Mouse (Mus musculus): ENCODE data around the gene Hoxd12.

Gene Hoxd12

DNA sequence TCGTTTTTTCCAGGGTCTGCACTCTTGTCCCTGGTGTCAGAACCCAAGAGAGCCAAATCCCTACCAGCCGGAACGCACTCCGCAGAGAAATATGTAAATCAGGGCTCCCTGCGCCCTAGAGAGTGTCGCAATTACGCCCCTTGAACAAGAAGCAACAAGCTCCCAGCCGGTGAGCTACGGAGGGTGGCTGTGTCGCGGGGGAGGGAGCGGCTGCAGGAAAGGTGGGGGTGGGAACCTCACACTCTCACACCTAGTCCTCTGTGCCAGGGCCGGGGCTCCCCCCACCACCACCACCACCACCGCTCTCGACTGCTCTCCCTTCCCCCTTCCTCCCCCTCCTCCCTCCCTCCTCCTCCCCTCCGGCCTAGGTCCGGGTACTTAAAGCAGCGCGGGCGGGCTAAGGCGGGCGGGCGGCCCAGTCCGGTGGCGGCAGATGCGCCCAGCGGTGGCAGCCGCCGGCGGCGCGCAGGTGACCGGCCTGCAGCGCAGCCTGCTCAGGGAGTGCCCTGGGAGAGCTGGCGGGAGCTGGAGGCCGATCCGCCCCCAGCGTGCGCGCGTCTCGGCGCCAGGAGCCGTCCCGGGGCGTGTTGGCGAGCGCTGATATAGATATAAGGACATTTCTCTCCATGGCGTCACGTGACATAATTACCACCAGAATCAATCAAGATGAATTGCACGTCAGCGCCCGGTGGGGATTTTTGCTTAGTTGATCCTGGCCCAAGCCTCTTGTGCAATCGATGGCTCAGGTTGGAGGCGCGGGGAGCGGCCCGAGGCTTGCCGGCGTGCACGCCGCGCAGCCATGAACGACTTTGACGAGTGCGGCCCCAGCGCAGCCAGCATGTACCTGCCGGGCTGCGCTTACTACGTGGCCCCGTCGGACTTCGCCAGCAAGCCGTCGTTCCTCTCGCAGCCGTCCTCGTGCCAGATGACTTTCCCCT is 7.0 kb downstream of the Hoxd12 start:
- DNase-seq (ENCODE audit: low spot score in 2 of 2) = no peak

DNA sequence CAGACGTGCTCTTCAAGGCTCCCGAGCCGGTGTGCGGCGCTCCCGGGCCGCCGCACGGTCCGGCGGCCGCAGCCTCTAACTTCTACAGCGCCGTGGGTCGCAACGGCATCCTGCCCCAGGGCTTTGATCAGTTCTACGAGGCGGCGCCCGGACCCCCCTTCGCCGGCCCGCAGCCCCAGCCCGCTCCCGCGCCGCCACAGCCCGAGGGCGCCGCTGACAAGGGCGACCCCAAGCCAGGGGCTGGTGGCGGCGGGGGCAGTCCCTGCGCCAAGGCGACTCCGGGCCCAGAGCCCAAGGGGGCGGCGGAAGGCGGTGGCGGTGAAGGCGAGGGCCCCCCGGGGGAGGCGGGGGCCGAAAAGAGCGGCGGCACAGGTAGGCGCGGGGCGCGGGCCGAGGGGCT is 8.0 kb downstream of the Hoxd12 start:
- no peak for DNase-seq (ENCODE audit: low spot score in 2 of 2)

DNA sequence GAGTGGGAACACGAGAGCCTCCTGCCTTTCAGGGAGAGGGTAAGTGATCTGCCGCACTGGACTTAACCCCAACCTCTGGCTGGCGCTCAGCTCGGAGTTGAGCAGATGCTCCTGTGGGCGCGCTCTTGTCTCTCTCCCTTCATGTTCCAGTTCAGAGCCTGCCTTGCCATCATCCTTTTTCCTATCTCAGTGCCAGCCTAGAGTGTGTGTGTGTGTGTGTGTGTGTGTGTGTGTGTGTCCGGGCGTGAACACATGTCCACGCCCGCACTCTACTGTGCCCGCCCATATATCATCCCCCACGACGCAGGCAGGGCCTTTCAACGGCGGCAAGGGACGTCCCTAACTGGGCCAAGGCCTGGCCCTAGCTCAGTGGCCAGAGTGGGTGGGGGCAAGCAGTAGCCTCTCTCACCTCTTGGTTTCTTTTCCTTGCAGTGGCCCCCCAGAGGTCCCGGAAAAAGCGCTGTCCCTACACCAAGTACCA is 8.7 kb downstream of the Hoxd12 start:
- DNase-seq (ENCODE audit: low spot score in 2 of 2) = no peak

DNA sequence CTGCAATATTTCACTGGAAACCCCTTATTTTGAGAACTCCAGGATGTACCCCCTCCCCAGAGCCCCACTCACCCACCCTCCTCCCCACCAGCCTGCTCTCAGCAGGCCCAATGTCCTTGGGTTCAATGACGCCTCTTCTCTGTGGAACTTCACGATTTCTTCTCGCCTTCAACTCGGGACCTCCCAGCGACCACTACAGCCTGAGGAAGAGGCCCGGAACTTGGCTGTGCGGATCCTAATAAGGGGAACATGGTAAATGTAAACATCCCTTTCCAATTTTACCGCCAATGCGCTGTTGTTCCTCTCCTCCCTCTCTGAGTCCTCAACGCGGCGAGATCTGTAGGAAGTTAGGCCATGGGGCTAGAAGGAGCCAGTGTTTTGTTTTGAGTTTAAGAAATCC is 9.3 kb downstream of the Hoxd12 start:
- no peak for DNase-seq (ENCODE audit: low spot score in 2 of 2)

DNA sequence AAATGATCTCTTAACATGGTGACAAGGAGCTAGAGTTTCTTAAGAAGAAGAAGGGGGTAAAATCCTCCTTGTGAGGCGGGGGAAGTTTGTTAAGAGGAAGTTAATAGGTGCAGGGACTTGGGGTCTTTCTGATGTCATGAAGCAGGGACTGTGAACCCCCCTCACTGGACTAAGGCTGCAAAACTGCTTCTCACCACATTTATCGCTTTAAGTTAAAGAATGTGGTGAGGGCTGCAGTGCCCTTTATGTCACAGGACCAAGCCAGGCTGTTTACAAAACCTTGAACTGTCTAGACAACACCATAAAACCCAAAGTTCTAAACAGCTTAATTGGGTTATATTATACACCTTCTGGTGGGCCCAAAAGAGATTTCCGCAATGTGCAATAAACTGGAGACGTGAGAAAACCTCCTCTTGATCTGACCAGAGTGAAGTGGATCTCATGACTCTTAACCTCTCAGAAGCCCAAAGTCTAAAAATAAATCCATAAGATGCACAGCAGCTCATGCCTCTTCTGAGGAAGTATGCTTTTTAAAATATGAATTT is 10.3 kb downstream of the Hoxd12 start:
- no peak for DNase-seq (ENCODE audit: low spot score in 2 of 2)

DNA sequence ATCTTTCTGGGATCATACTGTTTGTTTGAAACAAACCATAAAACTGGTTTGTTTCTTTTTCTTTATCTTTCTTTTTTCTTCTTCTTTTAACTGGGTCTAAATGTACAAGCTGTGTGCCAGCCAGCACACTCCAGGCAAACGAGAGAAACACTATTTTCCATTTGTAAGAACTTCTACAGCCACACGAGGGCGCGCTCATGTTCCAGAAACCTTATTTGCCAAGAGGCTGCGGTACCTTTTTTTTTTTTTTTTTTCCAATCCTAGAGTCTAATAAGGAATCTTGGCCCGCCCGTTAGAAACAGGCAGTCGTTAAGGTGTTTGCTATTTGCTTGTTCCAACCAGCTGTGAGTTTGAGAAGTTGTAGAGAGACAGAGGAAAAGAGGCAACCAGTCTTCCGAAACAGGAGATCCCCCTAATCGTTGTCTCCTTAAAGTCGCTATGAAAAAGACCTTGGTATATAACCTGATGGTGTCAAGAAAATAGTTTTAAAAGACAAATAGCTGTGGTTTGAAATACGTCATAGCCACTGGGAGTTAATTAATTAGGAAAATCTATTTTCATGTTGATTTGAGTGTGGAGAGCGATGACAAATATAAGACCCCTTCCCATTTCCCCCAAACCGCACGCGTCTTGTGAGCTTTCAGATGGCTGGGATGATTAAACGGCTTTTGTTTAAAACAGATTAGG is 11.6 kb downstream of the Hoxd12 start:
- DNase-seq (ENCODE audit: low spot score in 2 of 2) = no peak

DNA sequence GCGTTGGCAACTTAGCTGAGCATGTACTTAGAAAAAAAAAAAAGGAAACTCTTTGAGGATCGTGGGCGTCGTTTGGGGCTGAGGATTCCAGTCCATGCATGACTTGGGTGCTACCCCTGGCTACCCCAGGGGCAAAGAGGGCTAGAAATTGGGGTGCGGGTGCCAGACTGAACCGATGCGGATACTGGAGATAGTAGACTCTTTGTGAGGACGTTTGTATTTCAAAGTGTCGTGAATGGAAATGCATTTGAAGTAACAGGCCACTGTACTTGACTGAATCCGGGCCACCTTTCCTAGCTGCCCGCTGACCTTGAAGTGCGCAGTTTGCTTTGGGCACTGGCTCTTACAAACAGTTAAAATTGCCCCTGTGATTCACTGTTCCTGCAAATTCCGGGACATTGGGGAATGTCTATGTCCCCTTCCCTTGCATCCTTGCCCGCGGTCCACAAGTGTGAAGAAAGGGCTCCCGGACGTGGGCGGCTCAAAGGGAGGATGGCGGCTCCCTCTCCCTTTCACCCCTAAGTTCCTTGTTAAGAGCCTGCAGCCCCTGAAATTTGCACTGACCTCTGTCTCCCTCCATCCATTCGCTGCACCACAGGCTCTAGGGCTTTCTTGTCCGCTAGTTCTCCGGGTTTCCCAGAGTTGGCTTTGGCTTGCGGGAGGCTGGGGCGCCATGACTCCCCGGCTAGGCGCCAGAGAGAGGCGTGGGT is 12.3 kb downstream of the Hoxd12 start:
- no peak for DNase-seq (ENCODE audit: low spot score in 2 of 2)

DNA sequence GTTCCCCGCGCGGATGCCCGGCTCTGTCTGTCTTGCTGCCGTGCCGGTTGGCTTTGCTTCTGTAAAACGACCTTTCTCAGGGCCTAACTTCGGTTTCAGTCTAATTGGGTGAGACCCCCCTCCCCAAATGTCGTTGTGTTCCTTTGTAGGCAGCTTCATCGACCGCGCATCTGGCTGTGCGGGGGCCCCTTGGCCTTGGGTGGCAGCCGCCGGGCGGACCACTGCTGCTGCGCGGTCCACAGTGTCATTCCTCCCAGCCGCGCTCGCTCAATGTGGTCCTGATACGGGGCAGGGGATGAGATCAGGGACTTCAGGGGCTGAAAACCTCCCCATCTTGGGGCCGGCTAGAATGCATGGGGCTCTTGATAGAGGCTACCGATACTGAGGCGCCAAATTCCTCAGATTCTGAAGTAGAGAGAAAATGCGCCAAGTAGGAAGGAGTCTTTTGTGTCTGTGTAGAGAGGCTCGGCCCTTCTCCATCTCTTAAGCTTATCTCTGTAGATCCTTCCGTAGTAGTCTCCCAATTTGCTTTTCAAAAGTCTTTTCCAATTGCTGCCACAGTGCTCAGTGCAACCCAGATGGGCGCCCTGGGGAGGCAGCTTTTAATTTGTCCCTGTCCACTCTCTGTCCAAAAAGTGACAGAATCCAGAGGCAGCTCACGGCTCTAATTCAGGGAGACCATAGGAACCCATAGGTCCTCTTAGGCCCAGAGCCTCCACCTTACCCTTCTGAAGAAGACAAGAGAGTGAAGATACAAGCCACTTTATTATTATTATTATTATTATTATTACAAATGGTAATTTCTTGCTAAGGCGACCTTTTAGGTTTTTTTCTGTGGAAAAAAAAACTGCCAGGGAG is 13.1 kb downstream of the Hoxd12 start:
- no peak for DNase-seq (ENCODE audit: low spot score in 2 of 2)

DNA sequence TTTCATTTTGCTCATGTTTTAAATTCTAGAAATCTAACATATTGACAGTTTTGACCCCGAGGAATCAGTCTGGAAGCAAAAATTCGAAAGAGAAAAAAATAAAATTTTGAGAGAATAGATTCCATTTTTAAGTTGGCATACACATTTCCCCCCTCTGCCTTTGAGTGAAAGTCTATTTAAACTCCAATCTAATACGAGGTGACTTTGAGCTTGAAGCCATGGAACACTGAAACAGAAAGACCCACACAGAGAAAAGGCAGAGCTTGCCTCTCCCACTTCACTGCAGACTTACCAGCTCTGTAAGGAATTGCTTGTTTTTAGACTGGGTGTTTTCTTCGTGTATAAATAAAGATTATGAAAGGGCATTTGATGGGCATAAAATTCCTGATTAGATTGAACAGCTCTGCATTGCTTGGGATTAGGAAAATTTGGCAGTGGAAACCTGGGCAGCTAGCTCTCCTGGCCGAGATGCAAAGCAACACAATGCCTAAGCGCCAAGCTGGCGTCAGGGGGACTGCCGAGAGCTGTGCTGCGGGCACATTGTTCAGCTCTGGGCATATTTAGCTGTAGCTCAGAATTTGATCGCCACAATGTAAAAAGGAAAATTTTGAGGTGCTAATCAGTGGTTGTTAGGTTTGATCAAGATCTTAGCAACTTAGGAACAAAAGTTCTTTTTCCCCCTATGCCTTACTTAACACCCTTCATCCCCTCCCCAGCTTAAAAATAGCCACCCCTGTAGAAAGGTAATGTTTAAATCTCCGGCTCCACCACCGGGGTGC is 14.2 kb downstream of the Hoxd12 start:
- DNase-seq (ENCODE audit: low spot score in 2 of 2) = no peak

DNA sequence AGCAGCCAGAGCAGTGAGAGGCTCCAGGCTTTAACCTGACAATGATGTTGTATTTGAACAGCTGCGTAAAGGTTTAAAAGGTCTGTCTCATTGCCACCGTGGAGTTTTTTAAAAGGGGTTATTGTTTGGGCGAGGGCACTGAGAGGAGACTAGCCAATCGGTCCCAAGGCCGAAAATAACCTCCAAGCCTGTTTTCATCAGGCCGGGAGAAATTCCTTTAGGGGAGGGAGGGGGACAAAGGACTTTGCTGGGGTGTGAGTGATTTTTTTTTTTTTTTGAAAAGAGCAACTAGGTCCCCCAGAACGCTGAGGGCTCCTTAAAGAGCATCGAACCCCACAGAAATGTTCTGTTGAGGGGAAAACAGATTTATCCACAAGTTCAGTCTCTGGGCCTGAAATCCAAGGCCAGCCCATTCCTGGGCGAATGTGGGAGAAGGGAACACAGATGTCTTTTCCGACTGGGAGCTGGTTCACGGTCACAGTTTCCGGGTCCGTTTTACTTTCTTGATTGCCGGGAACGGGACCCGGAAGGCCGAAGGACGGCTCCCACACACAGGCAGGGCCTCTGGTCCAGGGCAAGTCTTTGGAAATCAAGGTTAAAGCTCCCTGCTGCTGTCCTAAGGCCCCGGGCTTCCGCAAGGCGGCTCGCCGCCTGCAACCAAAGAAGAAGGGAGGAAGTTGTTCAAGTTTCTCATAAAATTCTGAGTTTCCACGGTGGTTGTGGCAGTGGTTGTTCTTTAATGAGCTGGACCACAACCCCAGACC is 14.9 kb downstream of the Hoxd12 start:
- no peak for DNase-seq (ENCODE audit: low spot score in 2 of 2)

DNA sequence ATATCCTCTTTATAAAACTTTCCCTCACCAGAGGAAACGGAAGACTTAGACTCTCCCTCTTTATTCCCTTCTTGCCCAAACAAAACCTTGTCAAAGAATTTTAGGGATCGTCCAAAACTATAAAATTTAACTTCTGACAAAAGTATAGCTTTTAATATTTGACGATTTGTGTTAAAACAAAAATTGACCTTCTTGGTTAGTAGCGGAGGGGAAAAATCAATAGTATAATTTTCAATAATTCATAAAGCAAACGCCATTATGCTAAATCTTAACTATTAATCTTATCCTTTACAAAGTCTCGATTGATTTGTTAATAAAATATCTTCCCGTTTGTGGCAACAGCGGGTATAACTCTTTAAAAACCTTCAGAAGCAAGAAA is 15.5 kb downstream of the Hoxd12 start:
- DNase-seq (ENCODE audit: low spot score in 2 of 2) = no peak

DNA sequence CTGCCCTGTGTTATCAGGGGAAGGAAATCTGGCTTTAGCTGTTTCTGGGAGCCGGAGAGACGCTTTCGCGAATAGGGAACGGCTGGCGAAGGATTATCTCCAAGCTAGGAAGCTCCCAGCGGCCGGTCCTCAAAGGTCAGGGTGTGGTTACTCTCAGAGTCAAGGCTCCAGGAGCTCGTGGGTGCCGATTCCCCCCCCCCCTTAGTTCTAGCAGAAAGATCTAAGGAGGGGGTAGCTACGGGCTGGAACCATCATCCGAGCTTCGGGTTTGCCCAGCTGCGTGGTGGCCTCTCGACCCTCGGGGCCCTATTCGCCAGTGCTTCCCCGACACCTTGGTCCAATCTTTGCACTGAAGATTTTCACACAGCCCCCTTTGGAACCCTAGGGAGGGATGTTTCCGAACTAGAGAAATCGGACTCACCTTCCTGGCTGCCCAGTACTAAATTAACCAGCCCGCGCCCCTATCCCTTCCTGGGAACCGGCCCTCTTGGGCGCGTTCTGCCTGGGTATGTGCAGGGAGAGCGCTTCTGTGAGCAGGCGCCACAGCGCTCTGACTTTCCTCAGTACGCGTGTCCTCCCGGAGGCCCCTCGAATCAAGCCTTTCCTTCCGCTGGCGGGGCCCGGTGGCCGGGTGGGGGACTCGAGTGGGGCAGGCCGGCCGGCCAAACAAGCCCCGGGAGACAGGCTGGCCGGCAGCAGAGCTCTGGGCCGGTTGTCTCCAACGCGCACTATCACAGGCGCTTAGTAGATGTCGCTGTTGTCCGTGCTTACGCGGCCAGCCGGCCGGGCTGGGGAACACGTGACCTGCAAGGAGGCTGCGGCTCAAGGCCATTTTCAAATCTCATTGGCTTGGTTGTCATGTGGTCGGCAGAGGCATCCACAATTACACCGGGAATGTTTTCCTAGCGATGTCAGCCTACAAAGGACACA is 16.5 kb downstream of the Hoxd12 start, which contains the start of gene Hoxd10:
Gene Hoxd10 (plus strand): TSS at position 903 of the 930 bp plus-strand sequence.
- no peak for DNase-seq (ENCODE audit: low spot score in 2 of 2)

DNA sequence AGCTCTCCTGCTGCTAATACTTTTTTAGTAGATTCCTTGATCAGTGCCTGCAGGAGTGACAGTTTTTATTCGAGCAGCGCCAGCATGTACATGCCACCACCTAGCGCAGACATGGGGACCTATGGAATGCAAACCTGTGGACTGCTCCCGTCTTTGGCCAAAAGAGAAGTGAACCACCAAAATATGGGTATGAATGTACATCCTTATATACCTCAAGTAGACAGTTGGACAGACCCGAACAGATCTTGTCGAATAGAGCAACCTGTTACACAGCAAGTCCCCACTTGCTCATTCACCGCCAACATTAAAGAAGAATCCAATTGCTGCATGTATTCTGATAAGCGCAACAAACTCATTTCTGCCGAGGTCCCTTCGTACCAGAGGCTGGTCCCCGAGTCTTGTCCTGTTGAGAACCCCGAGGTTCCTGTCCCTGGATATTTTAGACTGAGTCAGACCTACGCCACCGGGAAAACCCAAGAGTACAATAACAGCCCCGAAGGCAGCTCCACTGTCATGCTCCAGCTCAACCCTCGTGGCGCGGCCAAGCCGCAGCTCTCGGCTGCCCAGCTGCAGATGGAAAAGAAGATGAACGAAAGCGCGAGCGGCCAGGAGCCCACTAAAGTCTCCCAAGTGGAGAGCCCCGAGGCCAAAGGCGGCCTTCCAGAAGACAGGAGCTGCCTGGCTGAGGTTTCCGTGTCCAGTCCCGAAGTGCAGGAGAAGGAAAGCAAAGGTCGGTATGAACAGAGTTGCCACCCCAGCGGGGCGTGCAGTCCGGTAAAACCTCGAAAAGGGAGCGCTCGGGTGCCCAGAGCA is 17.4 kb downstream of the Hoxd12 start:
- no peak for DNase-seq (ENCODE audit: low spot score in 2 of 2)

DNA sequence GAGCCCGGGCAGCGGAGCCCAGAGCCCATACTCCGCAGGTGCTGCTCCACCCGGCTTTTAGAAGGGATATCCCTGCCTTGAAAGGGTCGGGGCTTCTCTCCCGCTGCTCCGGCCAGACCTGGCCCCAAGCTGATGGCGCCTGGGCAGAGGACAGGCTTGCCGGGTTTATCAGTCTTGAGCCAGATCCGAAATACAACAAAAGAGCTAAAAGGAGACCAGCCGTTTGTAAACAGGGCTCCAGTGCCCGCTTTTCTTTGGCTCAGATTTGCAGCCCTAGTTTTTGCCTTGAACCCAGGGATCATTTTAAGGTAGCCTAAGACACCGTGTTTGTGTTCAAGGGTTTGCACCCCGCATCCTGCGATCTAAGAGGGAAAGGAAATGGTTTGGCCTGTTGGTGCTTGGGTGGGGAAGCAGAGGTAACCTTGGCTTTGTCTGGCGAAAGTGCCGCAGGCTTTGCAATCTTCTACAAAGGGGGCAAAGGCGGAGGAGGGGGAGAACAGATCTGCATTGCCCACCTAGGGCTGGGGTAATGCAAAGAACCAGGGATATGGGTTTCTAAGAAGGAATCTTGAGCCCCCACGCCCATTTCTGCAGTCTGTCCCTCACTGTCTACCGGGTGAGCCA is 18.1 kb downstream of the Hoxd12 start:
- DNase-seq (ENCODE audit: low spot score in 2 of 2) = no peak

DNA sequence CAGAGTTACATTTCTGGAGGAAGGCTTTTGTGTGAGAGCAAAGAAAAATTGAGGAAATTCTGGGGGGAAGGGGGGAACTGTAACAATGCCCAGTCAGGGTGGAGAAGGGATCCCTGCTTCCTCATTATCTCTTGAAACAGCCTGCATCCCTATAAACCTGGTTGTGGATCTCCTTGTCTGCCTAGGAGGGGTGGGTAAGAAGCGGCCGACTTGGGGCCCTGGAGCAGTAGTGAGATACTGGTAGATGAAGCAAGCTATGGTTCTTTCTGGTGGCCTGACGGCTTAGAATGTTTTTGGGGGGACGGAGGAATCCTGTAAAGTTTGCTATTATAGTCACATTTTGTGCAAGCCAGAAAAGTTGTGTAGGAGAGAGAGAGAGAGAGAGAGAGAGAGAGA is 18.6 kb downstream of the Hoxd12 start:
- DNase-seq (ENCODE audit: low spot score in 2 of 2) = no peak

DNA sequence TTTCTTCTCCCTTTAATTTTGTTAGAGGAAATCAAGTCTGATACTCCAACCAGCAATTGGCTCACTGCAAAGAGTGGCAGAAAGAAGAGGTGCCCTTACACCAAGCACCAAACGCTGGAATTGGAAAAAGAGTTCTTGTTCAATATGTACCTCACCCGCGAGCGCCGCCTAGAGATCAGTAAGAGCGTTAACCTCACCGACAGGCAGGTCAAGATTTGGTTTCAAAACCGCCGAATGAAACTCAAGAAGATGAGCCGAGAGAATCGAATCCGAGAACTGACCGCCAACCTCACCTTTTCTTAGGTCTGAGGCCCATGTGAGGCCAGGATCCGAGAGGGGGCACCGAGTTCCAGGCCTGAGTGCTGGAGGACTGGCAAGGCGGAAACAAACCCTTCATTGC is 19.3 kb downstream of the Hoxd12 start:
- DNase-seq (ENCODE audit: low spot score in 2 of 2) = no peak

DNA sequence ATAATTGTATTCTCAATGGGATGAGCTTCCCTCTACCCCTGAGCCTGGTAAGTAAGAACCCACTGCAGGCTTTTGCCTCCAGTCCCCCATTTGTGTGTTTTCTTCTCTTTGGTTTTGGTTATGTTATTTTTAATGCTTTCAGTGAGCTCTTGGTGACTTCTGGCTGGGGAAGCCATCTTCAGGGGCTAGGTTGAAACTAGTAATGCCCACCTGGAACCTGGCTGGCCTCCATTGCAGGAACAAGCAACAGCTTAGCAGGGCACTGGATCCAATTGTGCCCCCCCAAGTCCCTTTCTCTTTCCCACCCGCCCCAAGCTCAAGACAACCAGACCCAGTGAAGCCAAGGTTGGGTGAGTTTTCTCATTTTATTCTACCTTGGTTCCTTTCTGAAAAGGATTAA is 20.6 kb downstream of the Hoxd12 start:
- no peak for DNase-seq (ENCODE audit: low spot score in 2 of 2)

Data from thymus, postnatal 10 days (tissue).